Mouse (Mus musculus): ENCODE results near the gene Zfp456. TPM values are rescaled to one million over a fixed set of nuclear protein-coding genes. Genes with fewer than 3 reads are reported as not detected.
"Not testable (repeated sequence)": the region's sequence is repeated elsewhere in the genome, so short reads cannot be mapped to it uniquely, and the experiment has no call there.

Gene Zfp456
- polyA plus RNA-seq, 1 experiment from 2014 or later, result 0.80 TPM

- H3K9ac ChIP-seq (replicated peaks; ENCODE audit: low read depth, low read length); H3K27me3 ChIP-seq (replicated peaks; ENCODE audit: control insufficient read depth, insufficient read depth, low read length); ATAC-seq; H3K9me3 ChIP-seq (ENCODE audit: control insufficient read depth, low read length); H3K4me1 ChIP-seq (replicated peaks; ENCODE audit: control insufficient read depth, insufficient read depth, low read length); H3K27ac ChIP-seq (ENCODE audit: low read length); H3K36me3 ChIP-seq (ENCODE audit: control insufficient read depth, insufficient read depth); H3K4me2 ChIP-seq (ENCODE audit: low read length); H3K4me3 ChIP-seq (replicated peaks; ENCODE audit: low read length): not testable (repeated sequence)
- whole genome bisulfite sequencing, result 50% methylated on average over 3 of the region's 3 CpGs
Observed at GRCm38 (mm10) chr13:67376255-67376654, 645 bp upstream of the Zfp456 start.

- H3K9me3 ChIP-seq (ENCODE audit: control insufficient read depth, low read length), result no peaks in the 10 kb centered on the region
- peak within 1 kb of the TSS; percentile 30 for H3K9ac ChIP-seq (replicated peaks; ENCODE audit: low read depth, low read length)
- H3K36me3 ChIP-seq (ENCODE audit: control insufficient read depth, insufficient read depth), result no peaks in the 10 kb centered on the region
- peak within 1 kb of the TSS; percentile 75 for H3K4me2 ChIP-seq (ENCODE audit: low read length)
- H3K27me3 ChIP-seq (replicated peaks; ENCODE audit: control insufficient read depth, insufficient read depth, low read length), result no peaks in the 10 kb centered on the region
- WGBS, result under 1% methylated on average over 15 of the region's 15 CpGs
- H3K27ac ChIP-seq (ENCODE audit: low read length), result no peak within 1 kb of the TSS
- peak; percentile 96 for ATAC-seq
- peak within 1 kb of the TSS; percentile 60 for H3K4me3 ChIP-seq (replicated peaks; ENCODE audit: low read length)
- peaks cover 8% of the 10 kb centered on the region for H3K4me1 ChIP-seq (replicated peaks; ENCODE audit: control insufficient read depth, insufficient read depth, low read length)
Observed at GRCm38 (mm10) chr13:67360131-67360744, 15.4 kb downstream of the Zfp456 start, which contains the start of the genes Gm28044 and Zfp953. Gm28044 (minus strand) TSS chr13:67360536. Zfp953 (minus strand) TSS chr13:67360605.

GRCm38 (mm10) chr13:67351854-67352253 lies 23.8 kb downstream of the Zfp456 start:
- Histone ChIP-seq H3K9ac (replicated peaks; ENCODE audit: low read depth, low read length) (no peak overlapping the region), H3K9me3 (ENCODE audit: control insufficient read depth, low read length) (no peaks in the 10 kb centered on the region), H3K4me1 (replicated peaks; ENCODE audit: control insufficient read depth, insufficient read depth, low read length) (no peaks in the 10 kb centered on the region), H3K27ac (ENCODE audit: low read length) (no peak overlapping the region), H3K27me3 (replicated peaks; ENCODE audit: control insufficient read depth, insufficient read depth, low read length) (no peaks in the 10 kb centered on the region), H3K4me2 (ENCODE audit: low read length) (no peak overlapping the region), H3K36me3 (ENCODE audit: control insufficient read depth, insufficient read depth) (no peaks in the 10 kb centered on the region), H3K4me3 (replicated peaks; ENCODE audit: low read length) (no peak overlapping the region)
- ATAC-seq, result no peak

- ATAC-seq, result no peak
- Histone ChIP-seq H3K4me1 (replicated peaks; ENCODE audit: control insufficient read depth, insufficient read depth, low read length) (no peaks in the 10 kb centered on the region), H3K27ac (ENCODE audit: low read length) (no peak overlapping the region), H3K9ac (replicated peaks; ENCODE audit: low read depth, low read length) (no peak overlapping the region), H3K4me3 (replicated peaks; ENCODE audit: low read length) (no peak overlapping the region), H3K36me3 (ENCODE audit: control insufficient read depth, insufficient read depth) (no peaks in the 10 kb centered on the region), H3K4me2 (ENCODE audit: low read length) (no peak overlapping the region), H3K9me3 (ENCODE audit: control insufficient read depth, low read length) (no peaks in the 10 kb centered on the region), H3K27me3 (replicated peaks; ENCODE audit: control insufficient read depth, insufficient read depth, low read length) (no peaks in the 10 kb centered on the region)
- WGBS, result 92% methylated on average over 2 of the region's 2 CpGs
Observed at GRCm38 (mm10) chr13:67343422-67343821, 32.2 kb downstream of the Zfp456 start.

GRCm38 (mm10) chr13:67332877-67333276 lies 42.7 kb downstream of the Zfp456 start:
- ATAC-seq, result peak; percentile 59
- H3K4me2 ChIP-seq (ENCODE audit: low read length), result peak overlapping the region; percentile 63
- H3K27me3 ChIP-seq (replicated peaks; ENCODE audit: control insufficient read depth, insufficient read depth, low read length), result no peaks in the 10 kb centered on the region
- peaks cover 3% of the 10 kb centered on the region; the same call in 1 of the 2 replicates for H3K9me3 ChIP-seq (ENCODE audit: control insufficient read depth, low read length)
- 67% methylated on average over 1 of the region's 1 CpGs for WGBS
- peak overlapping the region; percentile 47; the same call in 1 of the 2 replicates for H3K9ac ChIP-seq (replicated peaks; ENCODE audit: low read depth, low read length)
- H3K4me1 ChIP-seq (replicated peaks; ENCODE audit: control insufficient read depth, insufficient read depth, low read length), result peaks cover 7% of the 10 kb centered on the region; the same call in 1 of the 2 replicates
- peak overlapping the region; percentile 54 for H3K4me3 ChIP-seq (replicated peaks; ENCODE audit: low read length)
- no peak overlapping the region for H3K27ac ChIP-seq (ENCODE audit: low read length)
- no peaks in the 10 kb centered on the region for H3K36me3 ChIP-seq (ENCODE audit: control insufficient read depth, insufficient read depth)

- Histone ChIP-seq H3K27ac (ENCODE audit: low read length) (no peak within 1 kb of the TSS), H3K9me3 (ENCODE audit: control insufficient read depth, low read length) (peaks cover 3% of the 10 kb centered on the region; the same call in 1 of the 2 replicates), H3K4me3 (replicated peaks; ENCODE audit: low read length) (peak within 1 kb of the TSS; percentile 54), H3K4me1 (replicated peaks; ENCODE audit: control insufficient read depth, insufficient read depth, low read length) (peaks cover 7% of the 10 kb centered on the region; the same call in 1 of the 2 replicates), H3K9ac (replicated peaks; ENCODE audit: low read depth, low read length) (peak within 1 kb of the TSS; percentile 47), H3K27me3 (replicated peaks; ENCODE audit: control insufficient read depth, insufficient read depth, low read length) (no peaks in the 10 kb centered on the region), H3K4me2 (ENCODE audit: low read length) (peak within 1 kb of the TSS; percentile 63), H3K36me3 (ENCODE audit: control insufficient read depth, insufficient read depth) (no peaks in the 10 kb centered on the region)
- peak; percentile 92 for ATAC-seq
- 16% methylated on average over 17 of the region's 17 CpGs for WGBS
Observed at GRCm38 (mm10) chr13:67332019-67332724, 43.4 kb downstream of the Zfp456 start, which contains the start of gene Zfp595. Zfp595 (minus strand) TSS chr13:67332570.

Other genes starting within 250 kb of the Zfp456 start
- 8.6 and 9.4 TPM in 2 replicates for gene Rsl1, start 202.6 kb downstream of the Zfp456 start, polyA plus RNA-seq (2015; fragmentation: Nextera tagmentation; extraction: Ambion mirVana)
- 3.3 TPM in 2 replicates for gene Zfp455, start 181.3 kb downstream of the Zfp456 start, polyA plus RNA-seq (2015; fragmentation: Nextera tagmentation; extraction: Ambion mirVana)
- gene Zfp458, start 97.3 kb downstream of the Zfp456 start, polyA plus RNA-seq (2015; fragmentation: Nextera tagmentation; extraction: Ambion mirVana), result 5.8 and 6.4 TPM in 2 replicates
- gene Zfp457, start 69.3 kb downstream of the Zfp456 start, polyA plus RNA-seq (2015; fragmentation: Nextera tagmentation; extraction: Ambion mirVana), result 0.86 and 1.9 TPM in 2 replicates
- 1.7 and 2.1 TPM in 2 replicates for gene Zfp595, start 43.2 kb downstream of the Zfp456 start, polyA plus RNA-seq (2015; fragmentation: Nextera tagmentation; extraction: Ambion mirVana)
- gene Gm28044, start 15.3 kb downstream of the Zfp456 start, polyA plus RNA-seq (2015; fragmentation: Nextera tagmentation; extraction: Ambion mirVana), result not detected in 2 replicates
- 0.62 and 0.68 TPM in 2 replicates for gene Zfp953, start 15.2 kb downstream of the Zfp456 start, polyA plus RNA-seq (2015; fragmentation: Nextera tagmentation; extraction: Ambion mirVana)
- gene Gm28041, start 77 bp downstream of the Zfp456 start, polyA plus RNA-seq (2015; fragmentation: Nextera tagmentation; extraction: Ambion mirVana), result not detected in 2 replicates
- 4.4 and 5.3 TPM in 2 replicates for gene Zfp429, start 24.0 kb upstream of the Zfp456 start, polyA plus RNA-seq (2015; fragmentation: Nextera tagmentation; extraction: Ambion mirVana)
- gene Zfp459, start 45.6 kb upstream of the Zfp456 start, polyA plus RNA-seq (2015; fragmentation: Nextera tagmentation; extraction: Ambion mirVana), result 1.3 and 2.0 TPM in 2 replicates
- 9.7 and 11.0 TPM in 2 replicates for gene Zfp874a, start 75.8 kb upstream of the Zfp456 start, polyA plus RNA-seq (2015; fragmentation: Nextera tagmentation; extraction: Ambion mirVana)
- gene Zfp874b, start 108.4 kb upstream of the Zfp456 start, polyA plus RNA-seq (2015; fragmentation: Nextera tagmentation; extraction: Ambion mirVana), result 4.9 and 5.1 TPM in 2 replicates
- 13.9 and 14.8 TPM in 2 replicates for gene Zfp58, start 124.7 kb upstream of the Zfp456 start, polyA plus RNA-seq (2015; fragmentation: Nextera tagmentation; extraction: Ambion mirVana)
- not detected in 2 replicates for gene Gm26965, start 150.3 kb upstream of the Zfp456 start, polyA plus RNA-seq (2015; fragmentation: Nextera tagmentation; extraction: Ambion mirVana)
- gene Zfp87, start 150.4 kb upstream of the Zfp456 start, polyA plus RNA-seq (2015; fragmentation: Nextera tagmentation; extraction: Ambion mirVana), result 42.4 and 45.3 TPM in 2 replicates
- 16.7 and 19.6 TPM in 2 replicates for gene Zfp748, start 178.0 kb upstream of the Zfp456 start, polyA plus RNA-seq (2015; fragmentation: Nextera tagmentation; extraction: Ambion mirVana)
- 6.3 and 7.6 TPM in 2 replicates for gene Zfp729b, start 233.9 kb upstream of the Zfp456 start, polyA plus RNA-seq (2015; fragmentation: Nextera tagmentation; extraction: Ambion mirVana)